Mouse (Mus musculus) CD4-positive, CD25-positive, alpha-beta regulatory T cell, adult 2 months (primary cell): ENCODE measurements around the gene Ap4b1.
"Not testable (repeated sequence)": the region's sequence is repeated elsewhere in the genome, so short reads cannot be mapped to it uniquely, and the experiment has no call there.

Experiments used
- DNase-seq: peaks from one replicate; pipeline ENCODE4 v3.0.0-alpha.2; 2012; ENCODE audit warnings: low read depth, low spot score

Gene Ap4b1

DNA sequence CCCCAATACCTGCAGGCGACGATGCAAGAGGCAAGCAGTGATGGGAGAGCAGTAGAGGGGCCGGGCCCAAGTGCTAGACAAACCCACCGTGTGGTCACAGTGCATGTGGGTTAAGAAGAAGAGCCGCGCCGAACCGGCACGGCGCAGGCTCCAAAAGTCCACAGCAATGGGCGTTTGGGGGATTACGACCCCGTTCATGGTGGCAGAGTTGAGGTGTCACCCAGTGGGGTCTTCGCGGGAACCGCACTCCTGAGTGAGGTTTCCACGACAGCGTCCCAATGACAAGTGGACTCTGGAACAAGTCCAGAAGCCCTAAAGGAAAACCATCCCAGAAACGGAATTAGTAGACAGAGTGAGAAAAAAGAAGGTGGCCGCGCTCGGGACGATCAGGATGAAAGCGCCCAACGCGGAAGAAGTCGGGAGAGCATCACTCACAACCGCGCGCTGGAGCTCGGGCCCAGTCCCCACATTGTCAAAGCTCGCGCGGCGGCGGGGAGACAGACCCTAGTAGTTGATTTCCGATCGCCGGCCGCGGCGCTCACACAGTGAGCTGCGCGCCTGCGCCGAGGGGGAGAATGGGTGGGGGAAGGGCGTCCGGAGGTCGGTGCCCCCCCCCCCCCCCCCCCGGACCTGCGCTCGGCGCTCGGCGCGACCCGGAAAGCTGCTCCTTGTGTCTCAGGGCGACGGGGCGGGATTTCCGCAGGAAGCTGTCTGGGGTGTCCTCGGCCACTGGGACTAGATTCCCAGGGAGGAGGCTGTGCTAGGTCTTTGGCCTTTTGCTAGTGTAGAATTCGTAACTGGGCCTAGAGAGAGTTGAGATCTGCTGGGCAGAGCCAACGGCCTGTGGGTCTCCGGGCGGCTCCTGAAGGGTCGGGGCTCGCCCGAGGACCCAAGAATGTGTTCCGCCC, at the start of gene Ap4b1, which contains the start of the genes Dclre1b and Gm43064:
Ap4b1 (plus strand) TSS at position 630 of the 908 bp plus-strand sequence.
Dclre1b (minus strand) TSS at position 554 of the 908 bp plus-strand sequence.
Gm43064 (plus strand) TSS at position 683 of the 908 bp plus-strand sequence.
- peak; percentile 97 for DNase-seq

DNA sequence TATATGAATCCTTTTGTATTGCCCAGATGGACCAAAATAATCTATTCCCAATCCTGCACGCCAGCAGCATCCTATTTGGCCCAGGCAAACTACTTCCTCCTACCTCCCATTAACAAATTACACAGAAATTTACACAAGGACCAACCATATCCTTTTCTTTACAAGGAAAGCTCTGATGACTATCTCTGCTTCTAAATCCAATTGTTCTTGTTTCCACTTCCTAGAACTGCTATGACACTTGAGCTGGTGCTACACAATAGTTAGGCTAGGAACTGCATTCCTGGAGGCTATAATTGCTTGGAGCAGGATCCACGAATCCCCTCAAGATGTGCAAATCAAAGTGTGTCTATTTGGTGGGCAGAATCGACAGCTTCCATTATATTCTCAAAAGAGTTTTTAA, 42.5 kb upstream of the Ap4b1 start:
- no peak for DNase-seq

DNA sequence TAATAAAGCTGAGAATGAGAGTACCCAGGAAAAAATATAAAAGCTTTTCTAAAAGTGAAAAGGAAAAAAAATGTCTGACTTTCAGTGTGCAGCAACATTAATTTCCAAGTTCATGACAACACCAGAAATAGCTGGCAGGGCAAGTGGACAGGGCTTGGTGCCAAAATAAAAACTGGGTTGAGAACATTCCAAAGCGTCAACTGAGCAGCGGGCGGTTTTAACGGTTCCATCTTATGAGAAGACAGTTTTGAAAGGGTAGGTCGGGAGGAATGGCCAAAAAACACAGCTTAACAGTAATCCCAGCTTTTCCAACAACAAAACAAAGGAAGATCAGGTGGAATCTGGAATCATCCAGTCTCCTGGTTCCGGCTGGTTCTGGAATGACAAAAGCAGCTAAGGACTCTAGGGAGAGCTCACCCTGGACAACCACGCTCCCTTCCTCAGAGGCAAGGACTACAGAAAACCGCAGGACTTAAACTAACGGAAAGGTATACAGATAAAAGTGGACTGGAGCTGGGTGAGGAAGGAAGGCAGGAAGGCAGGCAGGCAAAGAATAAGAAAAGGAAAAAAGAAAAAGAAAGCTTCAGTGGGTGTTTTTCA, 37.7 kb upstream of the Ap4b1 start:
- no peak for DNase-seq

DNA sequence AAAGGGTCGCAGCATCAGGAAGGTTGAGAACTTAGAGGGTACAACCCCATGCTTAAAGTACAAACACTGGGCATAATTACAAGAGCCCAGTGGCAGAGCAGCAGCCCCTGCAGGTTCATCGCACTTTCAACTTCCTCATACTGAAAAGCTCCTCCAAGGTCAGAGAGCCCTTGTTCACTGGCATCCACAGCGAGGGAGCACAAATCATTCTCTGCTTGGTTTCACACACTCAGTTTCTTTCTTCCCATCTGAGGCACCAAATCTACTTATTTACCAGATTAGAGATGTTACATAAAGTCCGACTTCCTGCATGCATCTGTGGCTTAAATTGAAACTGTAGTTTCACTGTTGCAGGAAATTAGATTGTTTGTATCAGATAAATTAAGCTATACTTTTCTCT, 36.5 kb upstream of the Ap4b1 start:
- peak; percentile 53 for DNase-seq

DNA sequence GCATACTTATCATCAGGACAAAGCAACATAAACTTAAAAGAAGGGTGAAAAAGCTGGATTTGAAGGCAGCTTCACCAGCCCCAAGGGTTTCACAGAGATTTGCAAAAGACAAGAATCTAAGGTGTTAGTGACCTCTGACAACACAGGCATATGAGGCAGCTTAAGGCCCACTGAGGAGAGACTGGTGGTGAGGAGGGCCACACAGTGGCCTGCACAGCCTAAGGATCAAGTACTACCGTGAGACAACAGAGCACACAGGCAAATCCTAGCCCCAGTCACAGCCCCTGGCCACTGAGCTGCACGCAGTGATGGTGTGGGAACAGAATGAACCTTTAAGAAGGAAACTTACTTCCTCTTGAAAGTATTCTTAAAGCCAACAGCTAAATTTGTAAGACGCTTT, 35.8 kb upstream of the Ap4b1 start:
- peak; percentile 33 for DNase-seq

DNA sequence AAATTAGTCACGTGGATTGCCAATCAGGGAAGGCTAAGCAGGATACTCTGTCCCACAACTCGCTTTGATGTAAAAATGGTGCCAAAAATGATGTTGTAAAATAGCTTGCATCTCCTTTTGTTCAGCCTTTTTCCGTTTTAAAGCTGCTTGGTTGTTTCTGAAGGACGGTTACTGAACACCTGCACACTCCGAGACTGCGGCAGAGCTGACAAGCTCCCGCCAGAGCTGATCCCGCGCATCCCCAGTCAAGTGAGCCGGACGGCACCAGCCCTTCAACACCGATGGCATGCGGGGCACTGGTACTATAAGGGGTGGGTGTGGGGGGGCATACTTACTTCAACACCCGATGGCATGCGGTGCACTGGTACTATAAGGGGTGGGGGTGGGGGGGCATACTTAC, 35.3 kb upstream of the Ap4b1 start:
- DNase-seq = peak; percentile 43

DNA sequence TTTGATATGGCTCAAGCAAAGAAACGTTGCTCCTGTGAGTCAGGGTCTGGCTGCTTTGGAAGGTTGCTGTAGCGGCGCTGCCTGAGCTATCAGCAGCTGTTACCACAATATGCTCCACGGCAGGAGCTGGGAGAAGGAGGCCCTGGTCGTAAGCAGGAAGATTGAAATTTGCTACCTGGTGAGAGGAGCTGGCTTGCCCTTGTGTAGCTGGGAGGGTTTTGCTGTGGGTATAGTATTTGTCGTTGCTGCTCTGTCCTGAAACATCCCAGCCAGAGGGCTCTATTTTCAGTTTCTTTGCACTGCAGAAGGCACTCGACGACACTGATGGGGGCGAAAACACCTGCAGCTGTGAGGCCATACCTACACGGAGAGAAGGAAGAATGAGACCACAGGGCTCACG, 31.4 kb upstream of the Ap4b1 start:
- peak; percentile 16 for DNase-seq

DNA sequence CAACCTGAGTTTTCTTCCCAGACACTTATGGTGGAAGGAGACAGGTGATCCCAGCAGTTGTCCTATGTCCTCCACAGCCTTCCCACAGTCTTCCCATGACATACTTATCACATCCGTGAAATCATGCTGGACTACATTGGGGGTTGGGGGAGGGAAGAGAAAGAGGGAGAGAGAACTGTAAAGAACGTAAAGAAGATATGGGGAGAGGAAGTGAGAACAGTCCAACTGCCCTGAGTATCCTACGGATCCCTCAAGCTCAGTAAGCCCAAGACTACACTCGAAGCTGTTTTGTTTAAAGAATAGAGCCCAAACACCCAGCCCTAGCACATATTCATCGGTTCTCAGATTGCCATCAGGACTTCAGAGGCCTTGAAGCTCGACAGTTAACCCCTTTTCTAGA, 30.7 kb upstream of the Ap4b1 start:
- DNase-seq = no peak

DNA sequence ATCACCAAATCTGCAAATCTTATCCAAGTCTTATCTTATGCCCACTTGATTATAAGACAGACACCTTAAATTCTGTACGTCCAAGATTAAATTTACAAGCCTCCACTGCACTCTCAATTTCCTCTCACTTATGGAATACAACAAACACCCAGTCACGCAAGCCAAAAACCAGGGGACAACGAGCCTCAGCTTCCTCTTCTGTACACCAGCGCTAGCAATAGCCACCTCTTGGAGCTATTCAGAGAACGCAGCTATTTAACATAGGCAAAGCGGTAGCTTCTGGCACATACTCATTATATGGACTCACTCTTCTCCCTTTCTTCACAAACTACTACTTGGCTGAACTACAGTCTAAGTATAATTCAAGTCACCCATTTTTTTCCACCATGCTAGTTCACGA, 30.1 kb upstream of the Ap4b1 start:
- no peak for DNase-seq

DNA sequence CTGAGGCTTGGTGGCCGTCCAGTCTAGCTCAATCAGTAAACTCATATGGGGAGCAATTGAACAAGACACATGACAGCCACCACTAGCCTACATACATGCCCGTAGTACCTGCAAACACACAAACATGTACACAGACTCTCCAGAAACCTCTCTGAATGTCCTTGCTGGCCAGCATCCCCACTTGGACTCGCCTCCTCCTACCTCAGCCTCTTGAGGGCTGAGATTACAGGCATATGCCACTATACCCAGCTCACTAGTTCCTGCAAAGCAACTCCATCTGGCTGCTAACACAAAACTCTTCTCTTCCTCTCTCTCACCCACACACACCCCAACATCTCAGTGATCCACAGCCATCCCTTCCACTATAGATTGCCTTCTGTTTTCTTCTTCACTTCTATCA, 29.0 kb upstream of the Ap4b1 start:
- DNase-seq = peak; percentile 16

DNA sequence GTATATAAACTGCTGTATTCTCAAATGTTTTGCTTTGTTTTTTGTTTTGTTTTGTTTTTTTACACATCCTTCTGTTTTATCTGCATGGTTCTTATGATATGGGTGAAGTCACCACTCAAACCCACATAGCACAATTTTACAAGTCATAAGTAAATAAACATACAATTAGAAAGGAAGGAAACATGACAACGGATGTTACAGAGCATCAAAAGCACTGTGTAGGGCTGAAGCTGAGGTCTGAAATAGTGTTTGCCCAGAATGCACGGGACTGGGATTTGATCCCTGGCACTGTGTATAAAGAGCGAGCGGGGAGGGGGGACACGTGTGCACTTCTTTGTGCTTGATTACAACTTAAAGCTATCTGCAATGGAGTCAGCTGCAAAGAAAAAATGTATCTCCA, 28.5 kb upstream of the Ap4b1 start:
- peak; percentile 33 for DNase-seq

DNA sequence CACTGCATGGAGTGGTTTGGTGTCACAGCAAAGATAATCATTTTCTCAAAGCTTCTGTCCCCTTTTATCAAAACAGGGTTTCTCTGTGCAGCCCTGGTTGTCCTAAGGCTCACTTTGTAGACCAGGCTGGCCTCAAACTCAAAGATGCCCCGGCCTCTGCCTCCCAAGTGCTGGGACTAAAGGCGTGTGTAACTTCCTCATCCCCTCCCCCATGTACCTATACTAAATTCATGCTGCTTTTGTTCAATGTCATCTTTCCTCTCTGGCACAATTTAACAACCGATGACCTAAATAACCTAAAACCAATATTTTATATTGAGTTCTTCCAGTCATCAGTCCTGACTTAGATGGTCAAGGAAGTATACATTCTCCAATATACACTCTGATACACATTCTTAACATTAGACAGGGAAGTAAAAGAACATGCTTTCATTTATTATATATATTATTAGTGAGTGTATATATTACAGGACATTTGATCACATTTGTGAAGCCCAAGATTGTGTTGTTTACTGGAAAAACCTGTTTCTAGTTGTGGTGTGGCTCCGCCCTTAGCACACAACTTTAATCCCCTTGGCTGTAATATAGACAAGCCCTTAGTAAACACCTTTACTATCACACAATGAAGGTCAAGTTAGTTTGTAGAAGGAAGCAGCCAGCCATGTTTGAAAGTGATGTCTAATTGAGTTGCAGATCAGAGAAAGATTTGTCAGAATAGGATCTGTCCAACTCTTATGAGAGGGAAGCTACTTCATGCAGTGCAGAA, 26.3 kb upstream of the Ap4b1 start:
- DNase-seq = no peak

DNA sequence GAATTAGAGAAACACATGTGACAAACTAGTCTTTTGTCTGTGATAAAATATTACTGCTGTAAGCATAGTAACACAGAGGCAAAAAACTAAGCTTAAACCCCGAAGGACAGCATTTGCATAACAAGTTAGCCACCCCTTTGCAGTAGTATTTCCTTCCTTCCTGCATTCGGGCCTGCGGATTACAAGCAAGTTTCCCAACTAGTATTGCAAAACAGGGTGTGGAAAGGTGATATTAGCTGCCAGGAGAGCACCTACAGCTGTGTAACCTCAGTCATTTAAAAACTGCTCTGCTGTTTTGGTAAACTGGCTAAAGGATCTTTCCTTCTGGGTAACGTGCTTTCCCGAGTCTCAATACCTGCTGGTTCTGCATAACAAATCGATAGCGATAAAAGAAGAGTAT, 22.1 kb upstream of the Ap4b1 start:
- DNase-seq = no peak

DNA sequence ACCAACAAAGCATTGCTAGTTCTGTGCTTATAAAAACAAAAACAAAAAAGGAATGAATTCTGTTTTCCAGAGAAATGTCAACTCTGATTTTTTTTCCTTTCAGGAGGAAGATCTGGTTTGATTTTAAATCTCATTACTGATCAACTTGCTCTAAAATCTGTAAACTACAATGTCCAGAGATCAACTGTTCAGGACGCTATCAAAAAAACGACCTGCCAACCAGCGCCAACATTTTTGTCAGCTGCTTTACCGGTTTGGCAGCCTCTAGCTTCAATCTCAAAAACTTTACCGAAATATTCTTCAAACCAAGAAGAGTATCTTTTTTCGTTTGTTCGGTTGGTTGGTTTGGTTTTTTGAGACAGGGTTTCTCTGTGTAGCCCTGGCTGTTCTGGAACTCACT, 20.2 kb upstream of the Ap4b1 start:
- no peak for DNase-seq

DNA sequence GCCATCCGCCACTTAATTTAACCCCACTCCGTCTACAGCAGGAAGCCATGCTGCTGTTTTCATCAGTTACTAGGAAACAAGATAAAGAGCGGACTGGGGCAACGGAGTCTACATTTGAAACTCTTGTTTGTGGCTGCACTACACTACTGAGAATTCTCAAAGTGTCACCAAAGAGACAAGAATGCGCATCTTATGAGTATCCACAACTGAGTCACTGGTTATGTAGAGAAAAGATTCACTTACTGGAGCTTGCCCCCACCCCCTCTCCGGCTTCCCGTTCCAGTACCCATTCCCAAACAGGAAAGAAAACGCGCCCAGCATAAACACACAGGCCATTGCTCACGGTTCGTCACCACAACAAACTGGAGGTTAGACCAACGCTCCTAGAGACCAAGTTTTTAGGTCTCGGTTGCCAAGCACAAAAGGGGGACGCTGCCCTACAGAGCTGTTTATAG, 19.4 kb upstream of the Ap4b1 start:
- peak; percentile 79 for DNase-seq

DNA sequence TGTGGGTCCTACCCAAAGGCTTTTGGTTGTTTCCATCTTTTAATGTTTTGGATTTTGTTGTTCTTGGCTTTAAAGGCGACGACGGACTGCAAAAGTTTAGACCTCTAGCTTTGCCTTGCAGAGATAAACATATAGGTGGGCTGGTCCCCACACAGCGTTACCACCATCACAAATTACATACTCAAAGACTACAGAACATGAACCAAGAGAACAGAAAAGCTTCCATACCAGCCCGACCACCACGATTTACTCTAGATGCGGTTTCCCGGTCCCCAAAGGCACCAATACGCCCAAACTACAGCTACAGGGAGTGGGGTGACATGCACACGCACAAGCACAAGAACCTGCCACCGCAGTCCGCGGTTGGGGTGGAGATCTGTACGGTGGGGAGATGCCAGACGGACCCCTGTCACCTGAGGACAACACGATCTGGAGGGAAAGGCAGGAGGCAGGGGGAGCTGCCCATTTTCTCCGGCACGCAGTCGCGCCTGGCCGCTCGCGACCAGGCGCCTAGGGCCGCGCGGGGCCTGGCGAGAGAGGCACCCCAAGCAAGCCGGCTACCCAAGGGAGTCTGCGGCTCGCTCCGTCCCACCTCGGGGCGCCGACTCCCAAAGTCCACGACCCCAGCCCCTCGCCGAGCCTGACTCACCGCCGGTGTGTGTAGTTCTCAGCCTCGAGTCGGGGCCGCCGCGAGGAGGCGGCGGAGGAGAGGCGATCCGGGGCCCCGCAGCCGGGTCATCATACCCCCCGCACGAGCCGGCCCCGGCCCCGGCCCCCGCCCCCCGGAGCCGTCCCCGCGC, 18.8 kb upstream of the Ap4b1 start:
- DNase-seq = peak; percentile 60

DNA sequence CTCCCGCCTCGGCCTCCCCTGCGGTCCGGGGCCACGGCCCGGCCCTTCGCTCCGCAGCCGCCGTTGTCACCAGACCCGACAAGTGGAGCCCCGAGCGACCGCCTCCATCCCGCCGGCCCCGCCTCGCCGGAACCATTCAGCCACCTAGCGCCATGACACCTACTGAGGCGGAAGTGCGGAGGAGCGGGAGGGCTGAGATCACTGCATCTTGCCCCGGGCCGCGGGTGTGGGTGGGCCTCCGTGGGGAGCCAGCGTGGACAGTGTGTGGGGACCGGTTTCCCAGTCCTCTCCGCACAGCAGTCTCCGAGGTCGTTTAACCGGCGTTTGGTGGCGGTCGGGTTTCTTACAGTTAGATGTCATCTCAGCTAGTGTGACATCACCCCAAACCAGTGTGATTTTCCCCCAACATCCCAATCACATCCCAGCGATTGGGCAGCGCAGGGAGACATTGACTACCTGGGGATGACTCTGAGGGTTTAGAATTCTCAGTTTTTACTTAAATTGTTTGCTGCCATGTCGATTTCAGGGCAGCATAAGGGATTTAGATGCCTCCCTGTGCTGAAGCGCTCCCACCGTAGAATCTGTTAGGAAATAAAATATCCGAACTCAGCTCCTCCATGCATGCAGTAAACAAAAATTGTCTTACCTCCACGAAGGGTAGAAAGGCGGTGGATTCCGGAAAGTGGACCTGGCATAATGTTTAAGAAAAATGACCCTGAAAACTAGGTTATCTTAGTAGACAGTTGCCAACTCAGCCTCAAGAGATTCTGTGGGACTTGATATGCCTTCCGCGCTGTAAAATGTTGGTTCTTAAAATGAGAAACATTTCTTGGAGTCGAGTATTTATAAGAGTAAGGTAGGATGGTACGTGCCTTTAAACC, 17.9 kb upstream of the Ap4b1 start, which contains the start of gene Hipk1:
Hipk1 (minus strand) TSS at position 334 of the 881 bp plus-strand sequence.
- peak; percentile 95 for DNase-seq

DNA sequence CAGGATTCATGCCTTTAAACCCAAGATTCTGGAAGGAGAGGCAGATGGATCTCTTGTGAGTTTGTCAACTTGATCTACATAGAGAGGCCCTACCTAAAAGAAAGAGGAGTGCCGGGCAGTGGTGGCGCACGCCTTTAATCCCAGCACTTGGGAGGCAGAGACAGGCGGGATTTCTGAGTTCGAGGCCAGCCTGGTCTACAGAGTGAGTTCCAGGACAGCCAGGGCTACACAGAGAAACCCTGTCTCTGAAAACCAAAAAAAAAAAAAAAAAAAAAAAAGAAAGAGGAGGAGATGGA, 17.3 kb upstream of the Ap4b1 start:
- not testable (repeated sequence) for DNase-seq

DNA sequence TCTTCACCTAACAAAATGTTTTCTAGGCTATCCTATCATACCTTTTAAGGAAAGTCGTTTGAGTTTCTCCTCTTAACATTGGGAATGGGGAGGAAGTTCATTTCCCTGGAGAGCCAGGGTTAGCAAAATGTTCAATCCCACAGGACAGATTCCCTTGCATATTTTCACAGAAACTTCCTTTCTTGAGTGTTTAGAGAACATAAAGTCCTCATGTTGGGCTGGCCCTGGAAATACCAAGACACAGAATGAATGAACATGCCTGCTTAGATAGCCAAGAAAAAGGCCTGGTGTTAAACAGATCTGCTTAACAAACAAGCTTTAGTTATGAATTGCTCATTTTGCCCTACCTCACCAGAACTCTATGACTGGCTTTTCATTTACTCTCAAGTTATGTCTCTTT, 16.8 kb upstream of the Ap4b1 start:
- no peak for DNase-seq

DNA sequence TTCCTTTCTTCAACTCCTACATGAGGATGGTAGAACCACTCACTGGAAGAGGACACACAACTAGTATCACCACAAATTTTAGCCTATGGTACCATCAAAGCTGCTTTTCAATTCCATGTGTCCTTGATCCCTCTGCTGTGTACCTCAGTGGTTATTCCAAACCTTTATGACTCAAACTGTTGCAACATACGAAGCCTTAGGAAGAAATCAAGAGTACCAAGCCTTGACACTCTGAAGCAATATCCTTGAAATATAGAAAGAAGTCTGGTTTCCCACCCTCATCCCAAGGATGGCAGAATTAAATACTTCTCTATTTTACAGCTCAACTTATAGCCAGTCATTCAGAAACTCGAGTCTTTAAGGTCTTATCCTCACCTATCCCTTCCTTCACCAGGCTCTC, 12.9 kb upstream of the Ap4b1 start:
- DNase-seq = no peak
